Mouse (Mus musculus) forebrain, embryonic 12.5 days (tissue): ENCODE data around the gene Gm8909. TPM values are rescaled to one million over a fixed set of nuclear protein-coding genes. Genes with fewer than 3 reads are reported as not detected.
"Not testable (repeated sequence)": the region's sequence is repeated elsewhere in the genome, so short reads cannot be mapped to it uniquely, and the experiment has no call there.

ENCODE experiments used
- ATAC-seq: fragments of 200-750 bp; cut with Nextera tagmentation; 2 replicates; pipeline ENCODE4 v1.8.0; 2017; ENCODE audit warnings: moderate TSS enrichment; ENCODE audit not compliant: low FRiP score
- H3K27ac ChIP-seq: fragments of 300-500 bp; sonication (generic); 2 replicates; pipeline ENCODE4 v1.5.1; 2016; ENCODE audit warnings: mild to moderate bottlenecking
- H3K27me3 ChIP-seq: fragments of 300-500 bp; sonication (generic); 2 replicates; pipeline ENCODE4 v1.6.1; 2016; ENCODE audit warnings: mild to moderate bottlenecking
- H3K36me3 ChIP-seq: fragments of 300-500 bp; sonication (generic); replicated peaks from 2 replicates; pipeline ENCODE4 v1.6.1; 2016; ENCODE audit warnings: mild to moderate bottlenecking
- H3K4me1 ChIP-seq: fragments of 300-500 bp; sonication (generic); 2 replicates; pipeline ENCODE4 v1.6.1; 2016
- H3K4me2 ChIP-seq: fragments of 300-500 bp; sonication (generic); 2 replicates; pipeline ENCODE4 v1.6.1; 2016; ENCODE audit warnings: mild to moderate bottlenecking, moderate library complexity
- H3K4me3 ChIP-seq: fragments of 300-500 bp; sonication (generic); replicated peaks from 2 replicates; pipeline ENCODE4 v1.5.1; 2016; ENCODE audit warnings: mild to moderate bottlenecking
- H3K9ac ChIP-seq: fragments of 300-500 bp; sonication (generic); 2 replicates; pipeline ENCODE4 v1.6.1; 2016; ENCODE audit warnings: mild to moderate bottlenecking
- H3K9me3 ChIP-seq: fragments of 300-500 bp; sonication (generic); 2 replicates; pipeline ENCODE4 v1.6.1; 2016
- WGBS: fragments of 180-500 bp; shearing (Covaris S2); methylation state at CpG from one replicate; pipeline ENCODE4 v1.1.7; 2016; 5-methylcytosine and 5-hydroxymethylcytosine counted together
- polyA plus RNA-seq: library from polyadenylated mRNA; unstranded; fragments of >200 nt; fragmentation: Nextera tagmentation; extraction: Ambion mirVana; gene quantifications from 2 replicates; pipeline ENCODE4 v1.2.1, GENCODE M21; 2016

Gm8909 gene
- polyA plus RNA-seq, 1 experiment from 2014 or later: not detected

- not testable (repeated sequence) for ATAC-seq, H3K4me1 ChIP-seq, H3K4me2 ChIP-seq, H3K4me3 ChIP-seq, H3K9ac ChIP-seq, H3K36me3 ChIP-seq, H3K9me3 ChIP-seq, H3K27ac ChIP-seq
- peaks cover 43% of the 10 kb centered on the region for H3K27me3 ChIP-seq
- 82% methylated on average over 3 of the region's 3 CpGs for WGBS
These were observed 44.2 kb downstream of the Gm8909 start for GRCm38 (mm10) chr17:36124111-36124510.

- 5% methylated on average over 8 of the region's 8 CpGs for WGBS
- not testable (repeated sequence) for H3K4me3 ChIP-seq, H3K4me1 ChIP-seq, H3K9me3 ChIP-seq, H3K9ac ChIP-seq, H3K27ac ChIP-seq, H3K36me3 ChIP-seq, ATAC-seq
- H3K27me3 ChIP-seq: peaks cover 48% of the 10 kb centered on the region
- H3K4me2 ChIP-seq: peak within 1 kb of the TSS; percentile 15; the same call in 1 of the 2 replicates
These were observed 46.9 kb downstream of the Gm8909 start, which contains the start of gene Gm19684 for GRCm38 (mm10) chr17:36121352-36122020. TSS of gene Gm19684 (plus strand) at chr17:36121678.

GRCm38 (mm10) chr17:36120839-36121238 is 47.5 kb downstream of the Gm8909 start:
- ATAC-seq, H3K9me3 ChIP-seq, H3K9ac ChIP-seq, H3K4me3 ChIP-seq, H3K27ac ChIP-seq, H3K4me1 ChIP-seq, H3K4me2 ChIP-seq, H3K36me3 ChIP-seq: not testable (repeated sequence)
- peaks cover 48% of the 10 kb centered on the region for H3K27me3 ChIP-seq
- WGBS: 19% methylated on average over 18 of the region's 18 CpGs

GRCm38 (mm10) chr17:36116545-36116944 is 51.8 kb downstream of the Gm8909 start:
- H3K4me1 ChIP-seq, H3K36me3 ChIP-seq, H3K4me3 ChIP-seq, H3K4me2 ChIP-seq, H3K9ac ChIP-seq, ATAC-seq, H3K27ac ChIP-seq, H3K9me3 ChIP-seq: not testable (repeated sequence)
- peaks cover 45% of the 10 kb centered on the region for H3K27me3 ChIP-seq
- 20% methylated on average over 3 of the region's 3 CpGs for WGBS

Other genes with a start within 250 kb of the Gm8909 start
- gene Abcf1, start 198.8 kb downstream of the Gm8909 start, polyA plus RNA-seq: 117 and 118 TPM in 2 replicates
- gene Gnl1, start 188.7 kb downstream of the Gm8909 start, polyA plus RNA-seq: 57.9 and 58.4 TPM in 2 replicates
- 52.1 and 56.8 TPM in 2 replicates for gene Prr3, start 188.3 kb downstream of the Gm8909 start, polyA plus RNA-seq
- gene H2-T24, start 148.0 kb downstream of the Gm8909 start, polyA plus RNA-seq: 4.6 and 5.3 TPM in 2 replicates
- 4.8 and 5.5 TPM in 2 replicates for gene H2-T23, start 135.7 kb downstream of the Gm8909 start, polyA plus RNA-seq
- 5.2 and 5.4 TPM in 2 replicates for gene H2-T22, start 125.8 kb downstream of the Gm8909 start, polyA plus RNA-seq
- gene Gm6034, start 125.6 kb downstream of the Gm8909 start, polyA plus RNA-seq: not detected in 2 replicates
- gene Gm11127, start 110.2 kb downstream of the Gm8909 start, polyA plus RNA-seq: not detected in 2 replicates
- not detected in 2 replicates for gene Gm19684, start 46.9 kb downstream of the Gm8909 start, polyA plus RNA-seq
- not detected in 2 replicates for gene Gm7030, start 39.1 kb downstream of the Gm8909 start, polyA plus RNA-seq
- not detected in 2 replicates for gene H2-T3, start 21.8 kb upstream of the Gm8909 start, polyA plus RNA-seq
- 75.8 and 84.7 TPM in 2 replicates for gene Rpp21, start 89.5 kb upstream of the Gm8909 start, polyA plus RNA-seq
- gene Trim39, start 103.7 kb upstream of the Gm8909 start, polyA plus RNA-seq: 22.2 and 23.3 TPM in 2 replicates
- gene H2-M10.2, start 118.0 kb upstream of the Gm8909 start, polyA plus RNA-seq: 0.18 TPM in 1 of 2 replicates, not detected in the other
- not detected in 2 replicates for gene H2-M10.1, start 157.6 kb upstream of the Gm8909 start, polyA plus RNA-seq
- gene H2-M10.3, start 199.9 kb upstream of the Gm8909 start, polyA plus RNA-seq: not detected in 2 replicates